7 mouse cellular contexts compared by ENCODE assay signal in the genomic region with DNA sequence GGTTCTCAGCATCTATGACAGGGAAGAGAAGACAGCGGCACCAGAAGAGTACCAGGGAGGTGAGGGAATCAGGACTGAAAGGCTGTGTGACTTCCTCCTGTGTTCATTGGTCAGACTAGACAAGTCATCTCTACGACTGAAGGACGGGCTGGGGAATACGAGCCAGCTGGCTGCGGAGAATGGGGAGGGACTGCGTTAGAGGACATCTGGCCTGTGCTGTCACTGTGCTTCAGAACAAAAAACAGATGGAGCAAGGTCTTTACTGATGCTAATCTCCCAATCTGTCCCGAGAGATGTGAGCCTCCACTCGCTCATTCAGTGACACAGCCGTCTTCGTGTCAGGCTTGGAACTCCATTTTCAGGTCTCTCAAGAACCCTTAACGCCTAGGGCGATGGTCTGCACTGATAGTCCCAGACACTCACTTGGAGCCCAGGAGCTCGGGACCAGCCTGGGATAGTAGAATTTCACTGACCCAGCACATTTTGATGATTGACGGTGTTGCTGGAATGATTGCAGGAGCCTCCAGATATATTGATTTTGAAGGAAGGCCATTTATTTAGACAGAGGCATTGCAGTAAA. TPM values are rescaled to one million over a fixed set of nuclear protein-coding genes. Genes with fewer than 3 reads are reported as not detected.
DNase-seq lines count a peak whose midpoint lies in the region; ATAC-seq and TF ChIP-seq lines count a peak whose summit lies in the region.

No protein-coding gene starts in this region.

- no peaks in the 10 kb centered on the region for H3K36me3 ChIP-seq in forebrain, embryonic 12.5 days (replicated peaks)
- H3K36me3 ChIP-seq in hindbrain, embryonic 15.5 days: no peaks in the 10 kb centered on the region
- H3K36me3 ChIP-seq in thymus, adult 2 months (ENCODE audit: control insufficient read depth, insufficient read depth, low read length): no peaks in the 10 kb centered on the region

- H3K9ac ChIP-seq in forebrain, embryonic 12.5 days: no peak overlapping the region
- no peak overlapping the region for H3K9ac ChIP-seq in hindbrain, embryonic 15.5 days

- TF ChIP-seq POLR2A in thymus, adult 2 months (IDR thresholded peaks at IDR 0.05; ENCODE audit: control insufficient read depth, extremely low read depth, insufficient read depth, low read length, poor library complexity): no peak

- 72% methylated on average over 14 of the region's 14 CpGs for WGBS in forebrain, embryonic 12.5 days
- 34% methylated on average over 14 of the region's 14 CpGs for WGBS in hindbrain, embryonic 15.5 days
- 96% methylated on average over 14 of the region's 14 CpGs for WGBS in thymus, adult 2 months

- H3K27me3 ChIP-seq in forebrain, embryonic 12.5 days: no peaks in the 10 kb centered on the region
- H3K27me3 ChIP-seq in hindbrain, embryonic 15.5 days: no peaks in the 10 kb centered on the region
- no peaks in the 10 kb centered on the region for H3K27me3 ChIP-seq in thymus, adult 2 months (ENCODE audit: control insufficient read depth, insufficient read depth, low read length)

- H3K4me1 ChIP-seq in forebrain, embryonic 12.5 days: 0 out of 2 replicates have a peak, but pooled peaks cover 9% of the 10 kb centered on the region
- H3K4me1 ChIP-seq in hindbrain, embryonic 15.5 days (replicated peaks): no peaks in the 10 kb centered on the region
- H3K4me1 ChIP-seq in thymus, adult 2 months (replicated peaks; ENCODE audit: control insufficient read depth, insufficient read depth, low read length): no peaks in the 10 kb centered on the region

- H3K27ac ChIP-seq in forebrain, embryonic 12.5 days: peak overlapping the region; percentile 38; the same call in 1 of the 2 replicates
- no peak overlapping the region for H3K27ac ChIP-seq in hindbrain, embryonic 15.5 days (replicated peaks)
- H3K27ac ChIP-seq in thymus, adult 2 months (ENCODE audit: control insufficient read depth, insufficient read depth, low read length): no peak overlapping the region

- no peak overlapping the region for H3K4me3 ChIP-seq in forebrain, embryonic 12.5 days (replicated peaks)
- no peak overlapping the region for H3K4me3 ChIP-seq in hindbrain, embryonic 15.5 days
- H3K4me3 ChIP-seq in thymus, adult 2 months (ENCODE audit: control insufficient read depth, insufficient read depth, low read length): no peak overlapping the region

- peak; percentile 21 to 41 for DNase-seq in layer of hippocampus, postnatal 36 days
- no peak for DNase-seq in layer of hippocampus, postnatal 25 days (ENCODE audit: extremely low spot score in 1 of 2, low spot score in 1 of 2)
- peak; percentile 64 for DNase-seq in retina, embryonic 14.5 days (ENCODE audit: low spot score)
- DNase-seq in thymus, adult 2 months: no peak
- DNase-seq in testis, postnatal 14 days (ENCODE audit: low spot score): no peak

- ATAC-seq in forebrain, embryonic 12.5 days (ENCODE audit: low FRiP score): peak; percentile 58; the same call in 1 of the 2 replicates
- ATAC-seq in hindbrain, embryonic 15.5 days (ENCODE audit: low FRiP score, low read depth): peak; percentile 61; the same call in 1 of the 2 replicates

- no peaks in the 10 kb centered on the region for H3K9me3 ChIP-seq in forebrain, embryonic 12.5 days
- H3K9me3 ChIP-seq in hindbrain, embryonic 15.5 days: no peaks in the 10 kb centered on the region

- no peak overlapping the region for H3K4me2 ChIP-seq in forebrain, embryonic 12.5 days
- H3K4me2 ChIP-seq in hindbrain, embryonic 15.5 days: no peak overlapping the region

- no peak for TF ChIP-seq CTCF in thymus, adult 2 months (IDR thresholded peaks at IDR 0.05; ENCODE audit: borderline replicate concordance, control insufficient read depth, extremely low read depth, insufficient read depth, low read length, poor library complexity)

RNA-seq across cellular contexts. Expression of a gene that starts 10.6 kb away (rescaled TPM):
- 10 to 100 TPM; 21.8 to 26.4 TPM for total RNA-seq in layer of hippocampus, postnatal 36 days (2021)
- 10 to 100 TPM; 20.5 to 27.8 TPM for total RNA-seq in layer of hippocampus, postnatal 25 days (2021)
- polyA plus RNA-seq in forebrain, embryonic 12.5 days (2016; fragmentation: Nextera tagmentation; extraction: Ambion mirVana): 36.5 and 37.7 TPM in 2 replicates
- polyA plus RNA-seq in hindbrain, embryonic 15.5 days (2015; fragmentation: Nextera tagmentation; extraction: Ambion mirVana): 11.5 and 11.7 TPM in 2 replicates
- 39.1 and 43.7 TPM in 2 replicates for polyA plus RNA-seq in thymus, adult 2 months (2012; rRNA removed)

Comparison
In these comparisons a context has a peak if more than half of its experiments do, and no peak if none do; other contexts are left out.
1. DNase-seq: peak in layer of hippocampus, postnatal 36 days (2 of 2) and retina, embryonic 14.5 days (single experiment); none in layer of hippocampus, postnatal 25 days (0 of 2), thymus, adult 2 months (single experiment) and testis, postnatal 14 days (single experiment).